Mouse (Mus musculus) CD4-positive helper T cell, adult 2 months (primary cell): ENCODE measurements around the gene Gm49322.

Experiments
- DNase-seq: peaks from one replicate; pipeline ENCODE4 v3.0.0-alpha.2; 2012; ENCODE audit warnings: low read depth, missing footprints, low spot score

Gene Gm49322

DNA sequence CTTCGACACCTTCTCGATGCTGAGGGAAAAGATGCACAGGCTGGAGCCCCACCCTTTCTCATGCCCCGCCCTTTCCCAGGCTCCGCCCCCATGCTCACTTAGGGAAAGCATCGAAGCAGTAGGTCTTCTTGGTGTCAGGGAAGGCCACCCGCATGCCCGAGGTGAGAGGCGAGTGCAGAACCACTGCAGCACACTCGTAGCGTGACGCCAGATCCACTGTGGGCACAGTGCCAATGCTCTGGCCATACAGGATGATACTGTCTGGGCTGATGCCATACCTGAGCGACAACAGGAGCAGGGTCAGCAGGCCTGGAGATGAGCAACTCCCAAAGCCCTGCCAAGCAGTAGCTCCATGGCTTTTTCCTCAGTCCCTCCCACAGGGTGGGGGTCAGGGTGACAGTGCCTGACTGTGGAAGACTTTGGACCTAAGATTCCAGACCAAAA lies 21.8 kb upstream of the Gm49322 start:
- no peak for DNase-seq

DNA sequence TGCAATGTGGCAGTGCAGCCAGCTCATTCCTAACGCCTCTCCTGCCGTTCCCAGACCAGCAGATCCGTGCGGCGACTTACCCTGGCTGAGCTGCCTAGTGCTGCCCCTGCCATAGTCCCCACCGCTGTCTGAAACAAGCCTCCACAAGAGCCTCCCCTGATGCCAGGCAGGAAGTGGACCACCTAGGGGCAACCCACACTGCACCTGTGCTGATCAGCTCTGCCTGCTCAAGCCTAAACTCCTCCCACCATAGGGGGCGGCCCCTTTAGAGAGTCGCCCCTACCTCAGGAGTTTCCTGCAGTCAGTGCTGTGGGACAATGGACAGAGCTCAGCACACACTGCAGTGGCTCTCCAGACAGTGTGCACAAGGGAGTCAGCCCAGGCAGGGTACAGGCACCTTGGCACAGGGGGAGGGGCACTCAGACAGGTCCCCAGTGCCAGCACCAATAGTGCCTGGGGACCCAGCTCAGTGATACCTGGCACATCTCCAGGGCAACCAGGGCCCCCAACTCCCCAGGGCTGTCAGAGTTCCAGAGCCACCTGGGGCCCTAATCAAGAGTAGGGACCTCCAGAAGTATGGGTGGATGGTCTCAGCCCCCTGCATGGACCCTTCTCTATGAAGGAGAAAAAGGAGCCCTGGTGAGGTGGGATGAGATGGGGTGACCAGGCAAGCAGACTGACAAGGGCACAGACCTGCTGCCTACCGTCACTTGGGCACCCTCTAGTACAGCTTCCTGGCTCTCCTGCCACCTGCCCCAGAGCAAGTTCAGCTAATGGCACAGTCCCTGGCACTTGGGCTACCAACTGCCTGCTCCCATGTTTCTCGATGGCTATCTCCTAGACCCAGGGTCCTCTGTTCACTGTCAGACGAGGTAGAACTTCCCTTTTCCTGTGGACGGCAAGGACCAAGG lies 20.9 kb upstream of the Gm49322 start:
- DNase-seq: no peak

DNA sequence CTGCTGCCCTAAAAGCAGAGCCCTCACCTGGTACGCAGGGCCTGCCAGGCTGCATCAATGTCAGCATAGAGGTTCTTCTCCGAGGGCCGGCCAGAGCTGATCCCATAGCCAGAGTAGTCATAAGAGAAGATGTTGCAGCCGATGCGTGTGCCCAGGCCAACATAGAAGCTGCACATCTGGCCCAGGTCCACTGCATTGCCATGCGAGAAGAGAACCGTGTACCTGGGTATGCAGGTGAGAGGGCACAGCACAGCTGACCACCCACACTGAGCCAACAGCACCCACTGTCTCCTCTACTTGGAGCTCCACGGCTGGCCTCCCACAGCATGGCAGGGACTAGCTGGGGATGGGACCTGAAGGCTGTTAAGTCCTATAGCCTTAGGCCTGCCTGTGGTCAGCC lies 20.2 kb upstream of the Gm49322 start:
- no peak for DNase-seq

DNA sequence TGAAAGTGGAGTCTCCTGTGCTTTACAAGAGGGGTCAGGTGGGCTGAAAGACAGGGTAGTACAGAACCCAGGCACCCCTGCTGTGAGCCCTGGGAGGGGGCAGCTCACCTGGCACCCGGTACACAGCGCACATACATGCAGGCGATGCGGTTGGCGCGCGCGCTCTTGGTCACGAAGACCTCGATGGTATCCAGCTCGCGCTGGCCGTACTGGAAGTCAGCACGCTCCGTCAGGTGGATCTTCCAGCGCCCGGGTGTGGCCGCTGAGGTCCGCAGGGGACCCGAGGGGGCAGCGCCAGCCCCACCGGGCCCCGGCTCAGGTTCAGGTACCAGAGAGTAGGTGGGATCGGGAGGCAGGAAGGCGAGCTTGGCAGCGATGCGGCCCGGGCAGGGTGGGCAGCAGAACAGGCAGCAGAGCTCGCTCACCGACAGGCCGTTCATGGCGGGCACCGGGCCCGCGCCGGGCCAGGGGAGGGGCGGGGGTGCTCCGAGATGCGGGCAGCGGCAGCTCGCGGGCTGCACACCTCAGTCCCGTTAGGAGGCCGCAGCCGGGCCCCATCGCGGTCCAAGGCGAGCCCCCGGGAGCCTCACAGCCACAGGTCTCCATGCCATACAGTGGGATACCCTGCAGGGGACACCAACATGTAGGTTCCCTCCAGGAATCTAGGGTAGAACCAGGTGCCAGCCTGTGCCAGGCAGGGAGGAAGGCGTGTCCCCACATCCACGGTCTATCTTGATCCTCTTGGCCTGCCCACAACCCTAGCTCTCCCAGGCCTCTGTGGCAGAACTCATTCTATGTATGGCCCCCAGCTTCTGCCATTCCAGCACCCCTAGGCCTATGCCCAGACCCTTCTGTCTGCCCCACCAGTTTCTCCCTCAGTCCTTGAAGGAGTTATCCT lies 19.2 kb upstream of the Gm49322 start:
- DNase-seq: no peak

DNA sequence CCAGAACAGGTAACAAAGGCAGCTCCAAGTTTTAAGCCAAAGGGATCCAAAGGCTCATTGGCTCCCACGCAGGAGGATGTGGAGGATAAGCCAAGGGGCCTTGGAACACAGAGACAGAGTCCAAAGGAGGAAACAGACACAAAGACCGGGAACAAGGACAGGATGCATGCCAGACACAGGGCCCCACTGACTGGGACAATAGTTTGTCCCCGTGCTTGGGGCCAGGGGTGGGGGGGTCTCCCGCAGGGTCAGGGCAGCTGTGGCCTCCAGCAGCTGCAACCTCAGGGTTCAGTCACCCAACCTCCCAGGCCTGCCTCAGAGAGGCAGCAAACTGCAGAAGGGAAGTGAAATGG lies 18.5 kb upstream of the Gm49322 start:
- DNase-seq: no peak

DNA sequence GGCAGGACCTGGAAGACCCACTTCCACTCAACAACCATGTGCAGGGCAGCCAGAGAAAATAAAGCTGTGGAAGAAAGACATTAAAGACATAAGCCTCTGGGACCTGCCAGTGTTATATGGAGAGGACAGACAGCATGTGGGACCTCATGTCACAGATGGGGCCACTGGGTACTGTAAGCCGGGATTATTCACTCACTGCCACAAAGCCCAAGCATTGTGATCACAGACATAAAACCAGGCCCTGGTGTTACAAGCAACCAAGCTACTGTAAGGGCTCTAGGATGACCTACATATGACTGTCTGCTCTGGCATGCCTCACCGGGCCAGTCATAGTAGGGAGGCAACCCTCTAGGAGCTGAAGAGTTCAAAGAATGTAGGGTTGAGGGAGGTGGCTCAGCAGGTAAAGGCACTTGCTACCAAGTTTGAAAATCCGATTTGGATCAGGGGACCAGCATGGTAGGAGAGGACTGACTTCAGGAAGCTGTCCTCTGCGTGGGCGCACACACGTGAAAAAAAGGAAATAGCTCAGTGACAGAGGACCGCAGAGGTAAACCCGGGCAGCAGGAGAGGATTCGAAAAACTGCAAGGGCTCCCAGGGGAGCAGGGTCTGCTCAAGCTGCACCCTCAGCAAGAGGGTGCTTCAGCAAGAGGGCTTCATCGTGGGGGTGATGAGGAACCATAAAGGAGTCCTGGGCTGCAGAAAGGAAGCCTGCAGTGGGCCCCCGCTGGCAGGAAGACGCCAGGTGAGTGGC lies 16.5 kb upstream of the Gm49322 start:
- DNase-seq: peak; percentile 76

DNA sequence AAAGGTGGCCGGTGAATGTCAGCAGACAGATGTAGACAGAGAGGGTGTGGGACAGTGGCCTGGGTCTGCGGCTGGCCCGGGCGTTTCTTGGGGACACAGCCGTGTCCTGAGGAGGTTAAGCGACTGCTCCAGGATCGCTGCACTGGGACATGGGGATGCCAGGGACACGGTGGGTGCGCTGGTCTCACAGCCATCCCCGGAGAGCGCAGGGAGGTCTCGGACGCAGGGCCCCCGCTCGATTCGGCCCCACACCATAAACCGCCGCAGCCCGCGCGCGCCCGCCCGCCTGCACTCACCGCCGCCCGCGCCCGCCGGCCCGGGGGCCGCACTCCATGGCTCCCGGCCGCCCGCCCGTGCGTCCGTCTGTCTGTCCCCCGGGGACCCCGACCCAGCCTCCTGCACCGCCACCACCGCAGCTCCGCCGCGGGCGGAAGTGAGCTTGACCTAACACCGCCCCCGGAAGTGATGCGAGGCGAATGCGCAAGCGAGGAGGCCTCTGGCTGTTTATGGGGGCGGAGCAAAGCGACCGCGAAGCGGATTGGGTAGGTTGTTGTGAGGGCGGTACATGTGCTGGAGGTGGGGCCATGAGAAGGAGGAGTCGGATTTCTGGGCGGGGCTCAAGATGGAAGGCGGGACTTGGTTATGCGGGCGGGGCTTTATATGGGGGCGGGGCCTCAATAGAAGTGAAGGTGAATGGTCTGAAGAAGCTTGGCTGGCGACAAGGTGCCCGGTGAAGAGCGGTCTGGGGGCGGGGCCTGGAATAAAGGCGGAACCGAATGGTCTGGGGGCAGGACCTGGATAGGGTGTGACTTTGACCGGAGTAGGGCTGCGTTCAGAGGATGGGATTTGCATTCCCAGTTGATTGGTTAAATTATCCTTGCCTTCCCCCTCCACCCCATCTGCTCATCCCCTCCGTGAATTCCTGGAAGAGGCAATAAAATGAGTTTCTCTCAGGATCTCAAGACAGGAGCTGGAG lies 15.7 kb upstream of the Gm49322 start, which contains the start of gene Abhd17a:
Gene Abhd17a, minus strand, starts transcription at position 463 of the 976 bp plus-strand sequence.
- peak; percentile 98 for DNase-seq

DNA sequence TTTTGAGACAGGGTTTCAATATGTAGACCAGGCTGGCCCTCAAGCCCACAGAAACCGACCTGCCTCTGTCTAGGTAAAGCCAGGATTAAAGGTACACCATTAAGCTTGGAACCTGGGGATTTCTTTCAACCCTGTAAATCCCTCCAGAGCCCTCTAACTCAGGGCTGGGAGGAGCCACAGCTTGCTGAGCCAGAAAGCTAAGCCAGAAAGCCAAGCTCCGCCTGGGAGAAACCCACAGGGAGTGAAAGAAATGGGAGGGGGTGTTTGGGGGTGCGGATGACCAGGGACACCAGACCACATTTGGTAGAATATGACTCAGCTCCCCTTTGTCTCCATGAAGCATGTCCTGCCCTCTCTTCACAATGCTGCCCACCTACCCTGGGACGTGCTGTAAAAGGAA lies 9.5 kb upstream of the Gm49322 start:
- DNase-seq: no peak

DNA sequence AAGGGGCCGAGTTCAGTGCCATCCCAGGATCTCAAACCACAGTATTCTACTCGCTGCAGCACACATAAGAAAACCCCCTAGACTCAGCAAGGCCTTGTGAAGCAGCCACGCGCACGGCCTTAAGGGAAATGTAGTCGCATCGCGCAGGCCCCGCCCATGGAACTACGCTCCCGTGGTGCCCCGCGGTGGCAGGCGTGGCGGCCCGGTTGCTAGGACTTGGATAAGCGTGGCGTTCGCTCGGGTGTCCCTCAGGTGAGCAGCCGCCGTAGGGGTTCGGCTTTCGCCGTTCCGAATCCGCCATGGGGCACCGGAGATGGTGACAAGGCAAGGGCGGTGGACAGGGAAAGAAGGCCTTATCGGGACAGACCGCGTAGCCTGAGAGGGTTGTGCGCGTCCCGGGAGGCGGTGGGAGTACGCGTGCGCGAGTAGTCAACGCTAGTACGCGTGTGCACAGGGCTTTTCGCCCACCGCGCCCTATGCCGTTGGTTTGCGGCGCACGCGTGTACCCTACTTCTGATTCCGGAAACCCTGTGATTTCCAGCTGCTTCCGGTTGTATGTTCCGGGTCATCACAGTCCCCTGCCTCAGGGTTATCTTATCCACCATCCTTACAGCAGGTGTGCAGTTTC lies 3.0 kb upstream of the Gm49322 start, which contains the start of the genes Scamp4 and Adat3:
Gene Scamp4, plus strand, starts transcription at position 175 of the 628 bp plus-strand sequence.
Gene Adat3, plus strand, starts transcription at position 183 of the 628 bp plus-strand sequence.
- peak; percentile 96 for DNase-seq

DNA sequence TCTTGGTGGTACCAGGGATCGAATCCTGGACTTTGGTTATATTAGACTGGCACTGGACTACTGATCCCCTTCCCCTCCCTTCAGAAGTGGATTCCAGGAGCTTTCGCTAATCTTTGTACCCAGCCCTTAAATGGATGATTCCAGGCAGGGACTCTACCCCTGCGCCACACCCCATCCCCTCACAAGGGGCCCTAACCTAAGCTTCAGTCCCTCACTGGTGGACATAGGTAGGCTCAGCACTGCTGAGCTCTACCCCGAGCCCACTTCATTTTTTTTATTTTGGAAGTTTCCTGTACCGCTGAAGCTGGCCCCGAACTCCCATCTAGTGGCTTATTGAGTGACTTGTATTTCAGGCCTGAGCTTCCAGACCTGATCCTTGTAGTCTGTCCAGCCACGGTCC lies 2.5 kb upstream of the Gm49322 start:
- no peak for DNase-seq

DNA sequence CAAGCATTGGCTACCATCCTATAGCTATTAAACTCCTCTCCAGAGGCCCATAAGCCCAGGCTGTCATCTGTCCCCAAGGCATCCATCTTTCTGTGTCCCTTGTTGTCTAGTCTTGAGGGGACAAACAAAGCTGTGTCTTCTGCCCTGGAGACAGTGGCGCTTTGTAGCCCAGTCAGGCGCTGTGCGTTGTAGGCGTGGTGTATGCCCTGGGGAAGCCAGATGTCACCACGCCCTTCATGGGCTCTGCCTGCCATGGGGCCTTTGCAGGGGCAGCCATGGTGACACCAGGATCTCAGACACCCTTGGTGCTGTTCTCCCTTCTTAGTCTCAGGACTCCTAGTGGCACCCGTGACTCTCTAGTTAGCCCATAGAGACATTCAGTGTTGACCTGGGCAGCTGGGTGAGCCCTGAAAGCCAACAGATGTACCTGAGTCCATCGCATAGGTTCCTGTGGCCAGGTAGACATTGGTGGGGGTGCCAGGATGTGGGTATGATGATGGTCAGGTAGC lies 1.8 kb upstream of the Gm49322 start:
- DNase-seq: peak; percentile 59

DNA sequence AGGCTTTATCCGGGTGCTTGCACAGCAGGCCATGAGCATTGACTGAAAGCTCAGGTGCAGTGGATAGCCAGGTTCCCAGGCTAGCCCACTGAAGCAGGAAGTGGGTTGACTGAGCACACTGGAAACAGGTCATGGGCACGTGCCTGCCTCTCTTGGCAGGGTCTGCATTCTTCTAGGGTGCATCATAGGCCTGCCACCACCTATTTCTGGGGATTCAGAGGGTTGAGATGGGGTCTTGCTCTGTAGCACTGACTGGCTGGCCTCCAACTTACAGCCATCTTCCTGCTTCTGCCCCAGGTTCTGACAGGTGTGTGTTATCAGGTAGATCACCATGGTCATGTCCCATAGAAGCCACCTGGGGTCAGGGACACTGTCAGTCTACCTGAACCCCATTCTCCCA lies 833 bp upstream of the Gm49322 start:
- no peak for DNase-seq

DNA sequence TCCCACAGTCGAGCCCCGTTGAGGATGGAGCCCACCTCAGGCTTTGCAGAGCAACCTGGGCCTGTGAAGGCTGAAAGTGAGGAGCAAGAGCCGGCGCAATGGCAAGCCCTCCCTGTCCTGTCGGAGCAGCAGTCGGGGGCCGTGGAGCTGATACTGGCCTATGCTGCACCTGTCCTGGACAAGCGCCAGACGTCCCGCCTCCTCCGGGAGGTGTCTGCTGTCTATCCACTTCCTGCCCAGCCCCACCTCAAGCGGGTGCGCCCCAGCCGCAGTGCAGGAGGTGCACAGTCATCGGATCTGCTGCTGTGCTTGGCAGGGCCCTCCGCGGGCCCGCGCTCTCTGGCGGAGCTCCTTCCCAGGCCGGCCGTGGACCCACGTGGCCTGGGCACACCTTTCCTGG lies 485 bp downstream of the Gm49322 start:
- DNase-seq: peak; percentile 85

DNA sequence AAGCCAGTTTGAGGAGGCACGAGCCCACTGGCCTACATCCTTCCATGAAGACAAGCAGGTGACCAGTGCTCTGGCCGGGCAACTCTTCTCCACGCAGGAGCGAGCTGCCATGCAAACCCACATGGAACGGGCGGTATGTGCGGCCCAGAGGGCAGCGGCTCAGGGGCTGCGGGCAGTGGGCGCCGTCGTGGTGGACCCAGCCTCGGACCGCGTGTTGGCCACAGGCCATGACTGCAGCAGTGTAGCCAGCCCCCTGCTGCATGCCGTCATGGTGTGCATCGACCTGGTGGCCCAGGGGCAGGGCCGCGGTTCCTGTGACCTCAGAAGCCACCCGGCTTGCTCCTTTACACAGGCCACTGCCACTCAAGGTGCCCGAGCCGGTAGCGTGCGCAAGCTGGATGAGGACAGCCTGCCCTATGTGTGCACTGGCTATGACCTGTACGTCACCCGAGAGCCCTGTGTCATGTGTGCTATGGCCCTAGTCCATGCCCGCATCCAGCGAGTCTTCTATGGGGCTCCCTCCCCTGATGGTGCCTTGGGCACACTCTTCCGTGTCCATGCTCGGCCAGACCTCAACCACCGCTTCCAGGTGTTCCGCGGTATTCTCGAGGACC lies 1.0 kb downstream of the Gm49322 start:
- peak; percentile 14 for DNase-seq

DNA sequence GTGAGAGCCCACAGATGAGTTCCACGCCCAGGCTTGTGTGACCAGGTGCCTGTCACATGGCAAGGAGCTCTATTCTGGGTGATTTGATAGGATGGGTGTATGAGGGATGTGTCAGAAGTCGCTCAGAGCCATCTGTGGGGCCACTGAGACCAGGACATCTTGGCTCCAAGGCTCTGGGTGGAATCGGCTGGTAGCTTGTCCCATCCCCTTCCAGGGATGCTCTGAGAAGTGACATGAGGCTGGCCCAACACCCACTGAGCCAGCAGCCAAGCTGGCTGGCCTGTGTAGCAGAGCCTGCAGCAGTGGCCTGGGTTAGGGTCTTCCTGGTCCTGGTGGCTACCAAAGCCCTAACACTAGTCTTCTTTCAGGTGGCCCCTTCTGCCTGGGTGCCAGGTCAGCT lies 2.6 kb downstream of the Gm49322 start:
- DNase-seq: no peak

DNA sequence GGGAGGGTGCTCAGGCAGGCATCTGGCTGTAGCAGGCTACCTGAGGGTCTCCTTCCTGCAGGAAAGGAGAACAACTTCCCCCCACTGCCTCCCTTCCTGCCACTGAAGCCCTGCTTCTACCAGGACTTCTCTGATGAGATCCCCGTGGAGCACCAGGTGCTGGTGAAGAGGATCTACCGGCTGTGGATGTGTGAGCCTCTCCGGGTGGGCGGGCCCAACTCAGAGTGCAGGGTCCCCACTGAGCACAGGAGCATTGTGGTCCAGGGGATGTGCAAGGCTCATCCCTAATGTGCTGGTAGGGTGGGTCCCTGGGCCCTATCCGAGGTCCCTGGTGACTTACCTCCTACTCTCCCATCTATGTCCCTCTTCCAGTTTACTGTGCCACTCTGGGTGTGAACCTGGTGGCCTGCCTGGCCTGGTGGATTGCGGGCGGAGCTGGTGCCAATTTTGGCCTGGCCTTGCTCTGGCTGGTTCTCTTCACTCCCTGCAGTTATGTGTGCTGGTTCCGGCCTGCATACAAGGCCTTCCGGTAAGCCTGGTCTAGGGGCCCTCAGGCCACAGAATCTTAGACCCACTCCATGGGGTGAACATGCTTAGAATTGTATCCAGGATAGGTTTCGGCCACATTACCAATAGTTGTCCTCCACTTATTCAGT lies 3.6 kb downstream of the Gm49322 start:
- DNase-seq: no peak

DNA sequence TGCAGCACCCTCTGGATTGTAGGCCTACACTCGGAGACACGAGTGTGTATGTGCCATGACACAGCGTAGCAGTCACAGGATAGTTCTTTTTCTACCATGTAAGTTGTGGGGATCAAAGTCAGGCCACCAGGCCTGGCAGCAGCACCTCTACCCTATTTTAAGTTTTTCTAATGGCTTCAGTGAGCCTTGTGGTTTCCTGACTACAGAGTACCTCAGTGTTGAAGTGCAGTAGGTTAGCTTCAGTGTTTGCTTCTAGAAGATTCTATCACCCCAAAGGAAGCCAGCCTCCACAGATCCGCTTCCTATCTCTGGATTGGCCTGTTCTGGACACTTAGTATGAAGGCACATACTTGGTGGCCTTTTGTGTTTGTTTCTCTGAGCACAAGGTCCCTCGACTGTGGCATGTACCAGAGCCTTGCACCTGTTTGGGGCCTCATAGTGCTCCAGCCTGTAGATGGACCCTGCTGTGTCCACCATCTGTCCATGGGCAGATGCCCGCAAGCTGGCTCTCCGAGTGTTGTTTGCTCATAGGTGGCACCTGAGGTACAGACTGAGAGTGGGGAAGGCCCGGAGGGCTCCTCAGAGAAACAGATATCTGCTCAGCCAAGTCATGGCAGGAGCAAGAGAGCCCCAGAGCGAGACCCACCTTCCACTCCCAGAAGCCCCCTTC lies 4.4 kb downstream of the Gm49322 start:
- DNase-seq: peak; percentile 52

DNA sequence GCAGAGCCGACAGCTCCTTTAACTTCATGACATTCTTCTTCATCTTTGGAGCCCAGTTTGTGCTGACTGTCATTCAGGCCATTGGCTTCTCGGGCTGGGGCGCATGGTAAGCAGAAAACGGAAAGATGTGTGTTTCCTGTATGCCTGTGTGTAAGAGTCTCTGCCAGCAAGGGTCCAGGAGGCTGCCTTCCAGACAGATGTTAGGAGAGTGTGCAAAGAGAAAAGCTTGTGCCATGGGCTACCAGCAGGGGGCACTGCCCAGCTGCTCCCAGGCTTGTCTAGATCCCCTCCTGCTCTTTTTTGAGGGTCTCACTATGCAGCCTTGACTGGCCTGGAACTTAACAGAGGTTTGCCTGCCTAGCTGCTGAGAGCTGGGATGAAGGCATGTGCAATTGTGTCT lies 5.2 kb downstream of the Gm49322 start:
- DNase-seq: peak; percentile 66
